Mouse (Mus musculus) hindbrain, embryonic 15.5 days (tissue): Measurements from ENCODE around the gene Dcaf12. TPM values are rescaled to one million over a fixed set of nuclear protein-coding genes. Genes with fewer than 3 reads are reported as not detected.

Experiments used
- ATAC-seq: fragments of 200-750 bp; cut with Nextera tagmentation; 2 replicates; pipeline ENCODE4 v1.8.0; 2017; ENCODE audit warnings: low read depth, moderate number of reproducible peaks, moderate TSS enrichment; ENCODE audit not compliant: low FRiP score
- H3K27ac ChIP-seq: fragments of 300-500 bp; sonication (generic); replicated peaks from 2 replicates; pipeline ENCODE4 v1.5.1; 2015; ENCODE audit warnings: mild to moderate bottlenecking, inconsistent platforms
- H3K27me3 ChIP-seq: fragments of 300-500 bp; sonication (generic); 2 replicates; pipeline ENCODE4 v1.6.1; 2015; ENCODE audit warnings: control low read depth, inconsistent platforms
- H3K36me3 ChIP-seq: fragments of 300-500 bp; sonication (generic); 2 replicates; pipeline ENCODE4 v1.6.1; 2015; ENCODE audit warnings: control low read depth, inconsistent platforms
- H3K4me1 ChIP-seq: fragments of 300-500 bp; sonication (generic); replicated peaks from 2 replicates; pipeline ENCODE4 v1.6.1; 2015; ENCODE audit warnings: control low read depth, inconsistent platforms
- H3K4me2 ChIP-seq: fragments of 300-500 bp; sonication (generic); 2 replicates; pipeline ENCODE4 v1.6.1; 2015; ENCODE audit warnings: moderate library complexity, mild to moderate bottlenecking, inconsistent platforms
- H3K4me3 ChIP-seq: fragments of 300-500 bp; sonication (generic); 2 replicates; pipeline ENCODE4 v1.5.1; 2015; ENCODE audit warnings: mild to moderate bottlenecking, inconsistent platforms
- H3K9ac ChIP-seq: fragments of 300-500 bp; sonication (generic); 2 replicates; pipeline ENCODE4 v1.6.1; 2015; ENCODE audit warnings: inconsistent platforms
- H3K9me3 ChIP-seq: fragments of 300-500 bp; sonication (generic); 2 replicates; pipeline ENCODE4 v1.6.1; 2016; ENCODE audit warnings: control low read depth, inconsistent platforms
- WGBS: fragments of 180-500 bp; shearing (Covaris S2); methylation state at CpG from one replicate; pipeline ENCODE4 v1.1.7; 2015; 5-methylcytosine and 5-hydroxymethylcytosine counted together
- polyA plus RNA-seq: library from polyadenylated mRNA; unstranded; fragments of >200 nt; fragmentation: Nextera tagmentation; extraction: Ambion mirVana; gene quantifications from 2 replicates; pipeline ENCODE4 v1.2.1, GENCODE M21; 2015

Dcaf12 gene
- polyA plus RNA-seq, 1 experiment from 2014 or later: 74.5 TPM

DNA sequence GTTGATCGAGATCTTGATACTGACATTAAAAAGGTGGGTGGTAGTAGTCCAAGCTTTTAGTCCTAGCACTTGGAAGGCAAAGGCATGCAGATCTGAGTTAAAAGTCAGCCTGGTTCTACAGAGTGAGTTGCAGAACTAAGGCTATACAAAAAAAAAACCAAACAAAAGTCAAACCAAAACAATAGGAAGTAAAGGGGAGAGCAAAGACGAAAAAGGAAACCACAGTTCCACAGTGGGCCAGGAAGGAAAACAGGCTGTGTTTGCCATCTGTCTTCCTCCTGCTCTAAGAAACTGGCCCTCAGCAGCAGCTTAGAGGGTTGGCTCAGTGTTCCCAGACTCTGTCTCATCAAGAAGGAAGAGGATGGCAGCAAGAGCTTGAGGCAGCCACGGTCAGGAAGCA, 10.4 kb downstream of the Dcaf12 start:
- H3K9ac ChIP-seq: no peak overlapping the region
- no peaks in the 10 kb centered on the region for H3K9me3 ChIP-seq
- peaks cover 44% of the 10 kb centered on the region for H3K36me3 ChIP-seq
- H3K4me1 ChIP-seq: no peaks in the 10 kb centered on the region
- no peak for ATAC-seq
- H3K27ac ChIP-seq: no peak overlapping the region
- H3K4me3 ChIP-seq: no peak overlapping the region
- H3K27me3 ChIP-seq: no peaks in the 10 kb centered on the region
- WGBS: 64% methylated on average over 3 of the region's 3 CpGs
- no peak overlapping the region for H3K4me2 ChIP-seq

- WGBS: 84% methylated on average over 7 of the region's 7 CpGs
- peaks cover 44% of the 10 kb centered on the region for H3K36me3 ChIP-seq
- H3K9me3 ChIP-seq: no peaks in the 10 kb centered on the region
- H3K27ac ChIP-seq: no peak overlapping the region
- H3K27me3 ChIP-seq: no peaks in the 10 kb centered on the region
- no peak overlapping the region for H3K4me2 ChIP-seq
- no peak overlapping the region for H3K9ac ChIP-seq
- ATAC-seq: no peak
- H3K4me1 ChIP-seq: no peaks in the 10 kb centered on the region
- no peak overlapping the region for H3K4me3 ChIP-seq
These were observed 11.0 kb downstream of the Dcaf12 start for GRCm38 (mm10) chr4:41303671-41304070.

DNA sequence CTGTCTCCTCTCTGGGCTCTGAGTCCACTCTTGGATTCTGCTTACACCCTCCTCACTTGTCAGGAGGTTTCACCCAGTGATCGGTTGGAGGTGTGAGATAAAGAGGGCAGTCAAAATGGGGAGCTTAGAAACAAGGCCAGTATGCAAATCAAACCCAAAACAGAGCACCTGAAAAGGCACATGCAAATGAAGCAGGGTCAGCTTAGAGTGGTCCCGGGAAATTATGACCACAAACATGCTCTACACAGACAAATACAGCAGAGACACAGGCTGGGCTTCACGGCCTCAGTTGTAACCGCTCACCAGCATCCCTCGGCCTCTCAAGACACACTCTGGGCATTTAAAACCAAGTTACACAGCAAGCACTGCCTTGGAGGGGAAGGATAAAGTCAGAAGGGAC, 15.7 kb downstream of the Dcaf12 start:
- no peak for ATAC-seq
- H3K9me3 ChIP-seq: no peaks in the 10 kb centered on the region
- H3K9ac ChIP-seq: no peak overlapping the region
- no peak overlapping the region for H3K4me3 ChIP-seq
- H3K27me3 ChIP-seq: no peaks in the 10 kb centered on the region
- no peak overlapping the region for H3K4me2 ChIP-seq
- WGBS: 91% methylated on average over 5 of the region's 5 CpGs
- peaks cover 79% of the 10 kb centered on the region for H3K36me3 ChIP-seq
- H3K4me1 ChIP-seq: no peaks in the 10 kb centered on the region
- no peak overlapping the region for H3K27ac ChIP-seq

- Histone ChIP-seq H3K9ac (no peak overlapping the region), H3K4me2 (no peak overlapping the region), H3K36me3 (peaks cover 92% of the 10 kb centered on the region), H3K4me3 (no peak overlapping the region), H3K9me3 (no peaks in the 10 kb centered on the region), H3K27ac (no peak overlapping the region), H3K4me1 (no peaks in the 10 kb centered on the region), H3K27me3 (no peaks in the 10 kb centered on the region)
- no peak for ATAC-seq
- 97% methylated on average over 7 of the region's 7 CpGs for WGBS
These were observed 18.7 kb downstream of the Dcaf12 start for GRCm38 (mm10) chr4:41295960-41296359.

- H3K27me3 ChIP-seq: no peaks in the 10 kb centered on the region
- peaks cover 92% of the 10 kb centered on the region for H3K36me3 ChIP-seq
- H3K9me3 ChIP-seq: no peaks in the 10 kb centered on the region
- no peak overlapping the region for H3K27ac ChIP-seq
- H3K4me1 ChIP-seq: no peaks in the 10 kb centered on the region
- H3K4me3 ChIP-seq: no peak overlapping the region
- no peak overlapping the region for H3K9ac ChIP-seq
- WGBS: 92% methylated on average over 11 of the region's 11 CpGs
- no peak overlapping the region for H3K4me2 ChIP-seq
- ATAC-seq: no peak
These were observed 19.2 kb downstream of the Dcaf12 start for GRCm38 (mm10) chr4:41295507-41295906.

- Histone ChIP-seq H3K9ac (no peak overlapping the region), H3K4me1 (no peaks in the 10 kb centered on the region), H3K4me3 (no peak overlapping the region), H3K27ac (no peak overlapping the region), H3K4me2 (no peak overlapping the region), H3K27me3 (no peaks in the 10 kb centered on the region), H3K9me3 (no peaks in the 10 kb centered on the region), H3K36me3 (peaks cover 81% of the 10 kb centered on the region)
- ATAC-seq: no peak
- WGBS: 50% methylated on average over 4 of the region's 4 CpGs
These were observed 20.8 kb downstream of the Dcaf12 start for GRCm38 (mm10) chr4:41293907-41294306.

GRCm38 (mm10) chr4:41289802-41290201, 24.9 kb downstream of the Dcaf12 start:
- Histone ChIP-seq H3K36me3 (peaks cover 43% of the 10 kb centered on the region), H3K27me3 (no peaks in the 10 kb centered on the region), H3K9me3 (no peaks in the 10 kb centered on the region), H3K4me2 (no peak overlapping the region), H3K4me3 (no peak overlapping the region), H3K27ac (no peak overlapping the region), H3K4me1 (no peaks in the 10 kb centered on the region), H3K9ac (no peak overlapping the region)
- 77% methylated on average over 7 of the region's 7 CpGs for WGBS
- no peak for ATAC-seq

GRCm38 (mm10) chr4:41286420-41286819, 28.3 kb downstream of the Dcaf12 start:
- no peak for ATAC-seq
- Histone ChIP-seq H3K27ac (no peak overlapping the region), H3K9me3 (no peaks in the 10 kb centered on the region)

GRCm38 (mm10) chr4:41284087-41284486, 30.6 kb downstream of the Dcaf12 start:
- H3K4me3 ChIP-seq: no peak overlapping the region
- no peak for ATAC-seq
- no peaks in the 10 kb centered on the region for H3K36me3 ChIP-seq
- H3K27ac ChIP-seq: no peak overlapping the region
- H3K9ac ChIP-seq: no peak overlapping the region
- no peak overlapping the region for H3K4me2 ChIP-seq
- no peaks in the 10 kb centered on the region for H3K4me1 ChIP-seq
- no peaks in the 10 kb centered on the region for H3K9me3 ChIP-seq
- WGBS: 89% methylated on average over 2 of the region's 2 CpGs
- no peaks in the 10 kb centered on the region for H3K27me3 ChIP-seq

More at GRCm38 (mm10) chr4:41286420-41286819, 28.3 kb downstream of the Dcaf12 start:
- Histone ChIP-seq H3K9ac (no peak overlapping the region), H3K4me1 (no peaks in the 10 kb centered on the region), H3K4me2 (no peak overlapping the region), H3K36me3 (peaks cover 14% of the 10 kb centered on the region), H3K4me3 (no peak overlapping the region), H3K27me3 (no peaks in the 10 kb centered on the region)
- WGBS: 17% methylated on average over 3 of the region's 3 CpGs

DNA sequence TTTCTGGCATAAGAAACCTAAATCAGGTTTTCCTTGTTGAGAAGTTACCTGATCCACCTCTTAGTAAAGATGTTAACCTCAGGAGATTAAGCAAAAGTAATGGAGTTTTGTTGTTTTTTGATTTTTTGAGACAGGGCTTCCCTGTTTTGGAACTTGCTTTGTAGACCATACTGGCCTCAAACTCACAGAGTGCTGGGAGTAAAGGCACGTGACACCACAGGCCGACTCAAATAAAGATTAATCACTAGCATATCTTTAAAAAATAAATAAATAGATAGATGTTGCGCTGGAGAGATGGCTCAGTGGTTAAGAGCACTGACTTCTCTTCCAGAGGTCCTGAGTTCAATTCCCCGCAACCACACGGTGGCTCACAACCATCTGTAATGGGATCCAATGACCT, 38.8 kb downstream of the Dcaf12 start:
- ATAC-seq: no peak
- H3K27me3 ChIP-seq: no peaks in the 10 kb centered on the region
- peaks cover 34% of the 10 kb centered on the region for H3K4me1 ChIP-seq
- peak overlapping the region; percentile 66 for H3K4me3 ChIP-seq
- peak overlapping the region; percentile 85 for H3K4me2 ChIP-seq
- H3K9me3 ChIP-seq: no peaks in the 10 kb centered on the region
- peak overlapping the region; percentile 35; the same call in 1 of the 2 replicates for H3K9ac ChIP-seq
- peak overlapping the region; percentile 96 for H3K27ac ChIP-seq
- 78% methylated on average over 5 of the region's 5 CpGs for WGBS
- no peaks in the 10 kb centered on the region for H3K36me3 ChIP-seq

GRCm38 (mm10) chr4:41274980-41275850, 39.5 kb downstream of the Dcaf12 start, which contains the start of gene Ubap2:
Ubap2 (minus strand) TSS chr4:41275144.
- Histone ChIP-seq H3K27me3 (no peaks in the 10 kb centered on the region), H3K27ac (peak within 1 kb of the TSS; percentile 96), H3K4me3 (peak within 1 kb of the TSS; percentile 66), H3K36me3 (no peaks in the 10 kb centered on the region), H3K9ac (peak within 1 kb of the TSS; percentile 75), H3K9me3 (no peaks in the 10 kb centered on the region), H3K4me2 (peak within 1 kb of the TSS; percentile 85), H3K4me1 (peaks cover 34% of the 10 kb centered on the region)
- peak; percentile 99 for ATAC-seq
- WGBS: under 1% methylated on average over 59 of the region's 60 CpGs

DNA sequence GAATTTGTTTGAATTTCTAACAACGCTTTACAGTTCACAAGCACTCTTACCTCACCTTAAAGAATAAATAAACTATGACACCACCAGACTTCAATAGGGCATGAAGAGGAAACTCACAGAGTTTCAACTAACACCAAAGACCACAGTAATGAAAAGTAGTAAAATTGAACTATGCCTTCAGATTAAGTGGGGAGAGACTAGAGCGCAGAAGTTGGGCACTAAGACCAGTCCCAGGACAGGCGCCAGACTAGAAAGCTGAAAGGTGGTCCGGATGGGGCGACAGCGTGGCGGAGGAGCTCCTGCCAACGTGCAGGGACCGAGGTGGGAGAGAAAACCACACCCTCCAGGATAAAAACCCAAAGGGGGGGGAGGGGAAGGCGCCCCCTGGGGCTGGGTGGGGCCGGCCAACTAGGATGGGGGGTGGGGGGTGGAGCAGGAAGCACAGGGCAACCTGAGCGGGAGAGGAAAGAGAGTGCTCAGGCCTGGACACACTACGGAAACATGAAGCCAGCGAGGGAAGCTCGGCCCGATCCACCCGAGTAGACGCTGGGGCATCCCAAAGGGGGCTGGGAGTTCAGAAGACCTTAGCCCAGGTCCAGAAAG, 40.2 kb downstream of the Dcaf12 start:
- ATAC-seq: peak; percentile 72
- peak overlapping the region; percentile 75 for H3K9ac ChIP-seq
- peak overlapping the region; percentile 66 for H3K4me3 ChIP-seq
- H3K36me3 ChIP-seq: no peaks in the 10 kb centered on the region
- H3K27ac ChIP-seq: peak overlapping the region; percentile 96
- under 1% methylated on average over 16 of the region's 18 CpGs for WGBS
- H3K9me3 ChIP-seq: no peaks in the 10 kb centered on the region
- no peaks in the 10 kb centered on the region for H3K27me3 ChIP-seq
- peak overlapping the region; percentile 85 for H3K4me2 ChIP-seq
- peaks cover 34% of the 10 kb centered on the region for H3K4me1 ChIP-seq
